Mouse (Mus musculus) hindbrain, embryonic 14.5 days (tissue): ENCODE results near the gene Prkca. TPM values are rescaled to one million over a fixed set of nuclear protein-coding genes. Genes with fewer than 3 reads are reported as not detected.

Experiments used
- ATAC-seq: fragments of 200-750 bp; cut with Nextera tagmentation; 2 replicates; pipeline ENCODE4 v1.8.0; 2017; ENCODE audit warnings: moderate number of reproducible peaks, mild to moderate bottlenecking, moderate TSS enrichment, moderate library complexity; ENCODE audit not compliant: low FRiP score
- DNase-seq: peaks from one replicate; pipeline ENCODE4 v3.0.0-alpha.2; 2015; ENCODE audit warnings: low spot score
- H3K27ac ChIP-seq: fragments of 300-500 bp; sonication (generic); 2 replicates; pipeline ENCODE4 v1.5.1; 2014; ENCODE audit warnings: mild to moderate bottlenecking, moderate library complexity
- H3K27me3 ChIP-seq: fragments of 300-500 bp; sonication (generic); 2 replicates; pipeline ENCODE4 v1.6.1; 2014; ENCODE audit warnings: mild to moderate bottlenecking, low read length, mixed read lengths; ENCODE audit not compliant: control insufficient read depth, insufficient read depth
- H3K36me3 ChIP-seq: fragments of 300-500 bp; sonication (generic); replicated peaks from 2 replicates; pipeline ENCODE4 v1.6.1; 2014; ENCODE audit not compliant: control insufficient read depth, insufficient read depth
- H3K4me1 ChIP-seq: fragments of 300-500 bp; sonication (generic); replicated peaks from 2 replicates; pipeline ENCODE4 v1.6.1; 2014; ENCODE audit warnings: antibody characterized with exemption, low read length, mixed read lengths; ENCODE audit not compliant: control insufficient read depth, insufficient read depth
- H3K4me2 ChIP-seq: fragments of 300-500 bp; sonication (generic); replicated peaks from 2 replicates; pipeline ENCODE4 v1.6.1; 2014; ENCODE audit warnings: mild to moderate bottlenecking, moderate library complexity
- H3K4me3 ChIP-seq: fragments of 300-500 bp; sonication (generic); replicated peaks from 2 replicates; pipeline ENCODE4 v1.5.1; 2014; ENCODE audit warnings: mild to moderate bottlenecking, low read length
- H3K9ac ChIP-seq: fragments of 300-500 bp; sonication (generic); 2 replicates; pipeline ENCODE4 v1.6.1; 2014
- H3K9me3 ChIP-seq: fragments of 300-500 bp; sonication (generic); 2 replicates; pipeline ENCODE4 v1.6.1; 2016; ENCODE audit warnings: low read length; ENCODE audit not compliant: control insufficient read depth
- WGBS: fragments of 180-500 bp; shearing (Covaris S2); extraction: QIAGEN DNeasy Blood & Tissue Kit; methylation state at CpG from one replicate; pipeline ENCODE4 v1.1.7; 2014; 5-methylcytosine and 5-hydroxymethylcytosine counted together
- polyA plus RNA-seq: library from polyadenylated mRNA; unstranded; fragments of >200 nt; fragmentation: Nextera tagmentation; extraction: Ambion mirVana; gene quantifications from 2 replicates; pipeline ENCODE4 v1.2.1, GENCODE M21; 2014

Gene Prkca
- polyA plus RNA-seq, 1 experiment from 2014 or later: 9.1 TPM

DNA sequence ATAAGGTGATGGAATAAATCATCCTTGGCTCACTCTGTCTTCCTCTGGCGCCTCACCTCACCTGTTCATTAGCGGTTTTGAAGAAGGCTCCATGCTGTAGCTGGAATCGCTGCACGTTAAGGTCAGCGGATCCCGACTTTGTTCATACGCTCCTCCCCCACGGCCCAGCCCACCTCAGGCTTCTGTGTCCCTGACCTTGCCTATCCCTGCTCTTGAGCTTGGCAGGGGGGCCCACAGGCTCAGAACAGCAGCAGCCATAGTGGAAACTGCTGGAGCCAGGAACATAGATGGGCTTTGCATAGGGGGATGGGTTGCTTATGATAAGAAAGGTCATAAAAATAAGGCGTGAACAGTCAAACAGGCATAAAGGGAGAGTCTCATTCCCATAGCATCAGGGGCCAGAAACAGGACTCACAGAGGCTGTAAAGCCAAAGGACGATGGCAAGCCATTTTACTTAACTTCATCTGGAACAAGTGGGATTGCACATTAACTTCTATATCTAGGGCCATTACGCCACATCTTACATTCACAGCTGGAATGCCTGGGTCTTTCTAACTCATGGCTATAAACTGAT is 102.7 kb downstream of the Prkca start:
- Histone ChIP-seq H3K9ac (no peak overlapping the region), H3K9me3 (no peaks in the 10 kb centered on the region), H3K4me1 (peaks cover 21% of the 10 kb centered on the region), H3K27me3 (no peaks in the 10 kb centered on the region), H3K4me3 (no peak overlapping the region), H3K27ac (no peak overlapping the region), H3K36me3 (no peaks in the 10 kb centered on the region), H3K4me2 (no peak overlapping the region)
- DNase-seq: no peak
- no peak for ATAC-seq
- WGBS: 79% methylated on average over 11 of the region's 11 CpGs

DNA sequence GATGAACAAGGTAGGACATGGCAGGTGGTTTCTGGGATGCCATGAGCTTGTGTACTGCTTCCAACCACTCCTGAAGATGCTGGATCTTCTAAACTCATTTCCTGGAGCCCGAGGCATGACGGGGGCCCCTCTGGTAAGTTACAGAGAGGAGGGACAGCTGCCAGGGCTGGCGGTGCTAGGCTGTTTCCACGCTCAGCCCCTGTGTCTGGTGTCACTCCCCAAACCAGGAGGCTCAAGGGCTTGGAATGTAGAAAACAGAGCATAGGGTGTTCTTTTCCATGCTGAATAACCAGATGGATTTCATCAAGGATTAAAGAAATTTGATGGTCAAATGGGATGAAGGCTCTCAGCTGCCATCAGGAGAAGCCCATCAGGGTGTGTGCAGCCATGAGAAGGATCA is 104.6 kb downstream of the Prkca start:
- Histone ChIP-seq H3K9ac (no peak overlapping the region), H3K4me3 (no peak overlapping the region), H3K4me1 (peaks cover 21% of the 10 kb centered on the region), H3K4me2 (no peak overlapping the region), H3K36me3 (no peaks in the 10 kb centered on the region), H3K27me3 (no peaks in the 10 kb centered on the region), H3K27ac (no peak overlapping the region), H3K9me3 (no peaks in the 10 kb centered on the region)
- DNase-seq (no peak), ATAC-seq (no peak)
- 90% methylated on average over 4 of the region's 4 CpGs for WGBS

DNA sequence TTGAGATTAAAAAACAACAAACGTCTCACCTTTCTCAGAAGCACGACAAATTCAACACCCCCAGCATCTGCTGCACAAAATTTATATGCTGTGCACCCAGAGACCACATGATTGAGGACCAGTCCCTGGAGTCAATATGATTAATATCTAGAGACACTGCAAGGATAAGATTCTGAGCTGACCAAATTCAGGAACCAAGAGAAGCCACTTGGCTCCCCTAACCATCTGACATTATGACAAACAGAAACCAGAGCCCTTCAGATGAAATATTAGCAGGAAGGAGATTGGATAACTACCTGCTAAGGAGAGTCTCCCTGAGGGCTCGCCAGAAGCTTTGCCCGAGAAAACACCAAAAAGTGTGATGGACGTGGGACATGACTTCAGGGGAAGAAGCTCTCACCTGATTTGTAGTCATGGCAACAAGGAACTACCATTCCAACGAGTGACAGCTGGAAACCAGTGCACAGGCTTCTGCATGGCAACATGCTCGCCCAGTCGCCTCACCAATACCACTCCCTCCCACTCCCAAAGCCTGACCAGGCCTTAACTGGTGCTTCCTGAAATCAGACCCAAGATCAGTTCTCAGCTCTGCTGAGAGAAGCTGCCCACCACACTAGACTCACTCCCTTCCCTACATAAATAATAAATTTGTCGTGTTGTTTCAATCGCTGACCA is 106.8 kb downstream of the Prkca start:
- DNase-seq: no peak
- Histone ChIP-seq H3K27ac (no peak overlapping the region), H3K9me3 (no peaks in the 10 kb centered on the region), H3K4me1 (peaks cover 21% of the 10 kb centered on the region; the same call in 1 of the 2 replicates), H3K36me3 (no peaks in the 10 kb centered on the region), H3K9ac (no peak overlapping the region), H3K4me2 (no peak overlapping the region), H3K4me3 (no peak overlapping the region), H3K27me3 (no peaks in the 10 kb centered on the region)
- ATAC-seq: no peak
- 61% methylated on average over 10 of the region's 10 CpGs for WGBS

DNA sequence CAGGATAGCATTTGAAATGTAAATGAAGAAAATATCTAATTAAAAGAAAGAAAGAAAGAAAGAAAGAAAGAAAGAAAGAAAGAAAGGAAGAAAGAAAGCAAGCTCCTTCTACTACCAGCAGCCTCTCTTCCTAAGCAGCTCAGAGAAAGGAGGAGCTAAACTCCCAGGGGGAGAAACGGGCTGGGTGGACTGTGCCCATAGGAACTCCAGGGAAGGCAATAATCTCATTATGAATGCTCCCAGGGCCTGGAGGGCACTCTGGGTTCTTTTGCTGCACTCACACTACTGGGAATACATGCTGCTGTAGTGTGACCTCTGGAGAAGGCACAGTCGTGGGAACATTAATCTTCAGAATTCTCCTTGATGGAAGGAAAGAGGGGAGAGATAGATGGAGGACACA is 107.5 kb downstream of the Prkca start:
- no peaks in the 10 kb centered on the region for H3K27me3 ChIP-seq
- no peak overlapping the region for H3K4me2 ChIP-seq
- H3K27ac ChIP-seq: no peak overlapping the region
- DNase-seq (no peak), ATAC-seq (no peak)
- H3K9me3 ChIP-seq: no peaks in the 10 kb centered on the region
- H3K36me3 ChIP-seq: no peaks in the 10 kb centered on the region
- H3K9ac ChIP-seq: no peak overlapping the region
- 23% methylated on average over 2 of the region's 2 CpGs for WGBS
- H3K4me3 ChIP-seq: no peak overlapping the region
- peaks cover 21% of the 10 kb centered on the region; the same call in 1 of the 2 replicates for H3K4me1 ChIP-seq

DNA sequence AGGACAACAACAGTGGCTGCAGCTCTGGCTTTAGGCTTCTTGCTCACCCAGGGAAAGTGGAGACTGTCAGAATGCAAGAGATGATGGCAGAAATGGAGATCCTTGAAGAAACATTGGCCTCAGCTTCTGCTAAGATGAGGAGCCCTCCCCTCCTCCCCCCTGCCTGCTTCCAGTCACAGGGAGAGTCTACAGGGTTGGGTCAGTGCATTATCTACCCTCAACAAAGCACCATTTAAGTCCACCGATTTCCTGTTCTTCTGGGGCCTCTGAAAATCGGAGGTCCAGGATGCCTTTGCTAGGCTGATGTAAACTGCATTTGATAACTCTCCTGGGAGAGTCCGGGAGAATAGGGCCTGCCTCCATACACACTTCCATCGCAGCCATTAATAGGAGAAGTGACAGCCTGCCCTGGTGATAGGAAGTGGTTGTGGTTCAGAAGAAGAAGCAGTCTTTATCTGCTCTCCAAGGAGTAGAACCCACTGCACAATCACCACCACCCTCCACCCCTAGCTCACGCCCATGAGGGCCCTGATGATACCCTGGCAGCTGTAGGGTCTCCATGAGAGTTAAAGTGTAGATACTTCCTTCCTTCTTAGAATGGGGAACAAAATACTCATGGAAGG is 108.5 kb downstream of the Prkca start:
- Histone ChIP-seq H3K4me1 (peaks cover 21% of the 10 kb centered on the region; the same call in 1 of the 2 replicates), H3K27ac (no peak overlapping the region), H3K36me3 (no peaks in the 10 kb centered on the region), H3K9me3 (no peaks in the 10 kb centered on the region), H3K4me3 (no peak overlapping the region), H3K27me3 (no peaks in the 10 kb centered on the region), H3K9ac (no peak overlapping the region), H3K4me2 (no peak overlapping the region)
- no peak for ATAC-seq
- WGBS: 72% methylated on average over 5 of the region's 5 CpGs
- no peak for DNase-seq

DNA sequence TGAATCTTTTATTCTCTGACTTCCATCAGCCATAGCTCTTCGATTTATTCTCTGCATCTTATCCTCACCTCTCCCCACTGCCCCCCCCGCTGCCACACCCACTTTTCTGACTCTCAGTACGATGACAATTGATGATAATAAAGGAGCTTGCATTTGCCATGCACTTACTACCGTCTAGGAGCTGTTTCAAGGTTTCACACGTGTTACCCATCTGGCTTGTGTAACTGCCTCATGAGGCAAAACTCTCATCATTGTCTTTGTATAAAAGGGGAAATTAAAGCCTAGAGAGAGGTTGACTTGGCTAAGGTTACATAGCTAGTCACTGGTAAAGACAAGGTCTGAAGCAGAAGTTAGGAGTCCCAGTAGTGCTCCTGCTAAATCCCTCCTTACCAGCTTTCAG is 110.7 kb downstream of the Prkca start:
- H3K4me2 ChIP-seq: no peak overlapping the region
- peaks cover 15% of the 10 kb centered on the region; the same call in 1 of the 2 replicates for H3K4me1 ChIP-seq
- no peaks in the 10 kb centered on the region for H3K9me3 ChIP-seq
- ATAC-seq (no peak), DNase-seq (no peak)
- H3K9ac ChIP-seq: no peak overlapping the region
- no peak overlapping the region for H3K4me3 ChIP-seq
- no peak overlapping the region for H3K27ac ChIP-seq
- WGBS: 68% methylated on average over 5 of the region's 5 CpGs
- no peaks in the 10 kb centered on the region for H3K27me3 ChIP-seq
- no peaks in the 10 kb centered on the region for H3K36me3 ChIP-seq

DNA sequence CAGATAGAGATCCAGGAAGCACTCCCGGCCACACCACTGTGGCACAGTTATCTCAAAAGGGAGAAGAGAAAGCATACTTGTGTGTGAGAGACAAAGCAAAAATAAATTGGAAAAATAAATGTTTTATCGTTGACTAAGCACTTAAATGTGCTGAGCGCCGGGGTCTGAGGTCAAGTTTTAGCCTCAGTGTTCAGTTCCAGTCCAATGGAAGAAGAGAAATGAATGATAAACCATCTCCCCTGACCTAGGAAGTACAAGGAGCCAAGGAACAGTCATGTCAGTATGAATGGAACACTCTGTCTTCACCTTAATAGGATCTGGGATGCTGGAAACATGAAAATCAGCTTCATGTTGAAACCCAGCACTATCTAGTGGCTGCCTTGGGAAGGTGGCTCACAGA is 113.6 kb downstream of the Prkca start:
- Histone ChIP-seq H3K4me3 (no peak overlapping the region), H3K9me3 (no peaks in the 10 kb centered on the region), H3K4me2 (no peak overlapping the region), H3K27me3 (no peaks in the 10 kb centered on the region), H3K4me1 (no peaks in the 10 kb centered on the region), H3K9ac (no peak overlapping the region), H3K36me3 (no peaks in the 10 kb centered on the region), H3K27ac (no peak overlapping the region)
- DNase-seq (no peak), ATAC-seq (no peak)
- 95% methylated on average over 4 of the region's 4 CpGs for WGBS

DNA sequence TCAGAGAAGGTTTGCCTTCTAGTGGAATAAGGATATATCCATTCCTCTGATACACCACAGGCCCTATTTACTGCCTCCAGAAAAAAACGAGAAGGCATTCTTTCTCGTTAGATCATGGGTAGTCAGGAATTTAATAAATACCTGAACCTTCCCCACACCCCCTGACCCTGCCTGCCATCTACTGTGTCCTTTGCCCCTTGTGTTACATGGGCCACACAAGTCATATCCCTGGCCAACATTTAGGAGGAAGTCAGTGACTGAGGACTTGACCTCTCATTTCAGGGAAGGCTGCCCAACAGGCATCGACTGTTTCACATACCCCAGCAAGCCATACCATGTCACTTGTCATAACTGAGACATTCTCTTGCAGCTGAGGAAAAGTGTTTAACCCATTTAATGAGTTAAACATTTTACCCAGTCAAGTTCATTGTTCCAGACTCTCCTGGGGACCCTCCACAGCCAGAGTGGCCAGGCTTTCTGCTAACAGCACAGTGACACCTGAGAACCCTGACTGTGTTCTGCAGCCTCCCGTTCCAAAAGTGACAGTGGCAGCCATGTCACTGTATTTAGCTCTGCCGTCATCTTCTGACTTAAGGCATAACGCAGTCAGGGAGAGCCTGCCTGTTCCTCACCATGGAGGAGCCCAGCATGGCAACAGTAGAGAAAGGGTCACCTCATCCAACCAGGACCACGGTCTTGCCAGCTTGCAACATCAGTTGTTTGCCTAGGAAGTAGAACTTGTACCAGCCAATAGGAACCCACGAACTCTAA is 114.4 kb downstream of the Prkca start:
- no peak overlapping the region for H3K27ac ChIP-seq
- ATAC-seq: no peak
- no peaks in the 10 kb centered on the region for H3K9me3 ChIP-seq
- H3K4me2 ChIP-seq: no peak overlapping the region
- H3K4me1 ChIP-seq: peaks cover 7% of the 10 kb centered on the region
- H3K9ac ChIP-seq: no peak overlapping the region
- no peaks in the 10 kb centered on the region for H3K27me3 ChIP-seq
- DNase-seq: no peak
- H3K4me3 ChIP-seq: no peak overlapping the region
- H3K36me3 ChIP-seq: no peaks in the 10 kb centered on the region
- WGBS: 88% methylated on average over 8 of the region's 8 CpGs

DNA sequence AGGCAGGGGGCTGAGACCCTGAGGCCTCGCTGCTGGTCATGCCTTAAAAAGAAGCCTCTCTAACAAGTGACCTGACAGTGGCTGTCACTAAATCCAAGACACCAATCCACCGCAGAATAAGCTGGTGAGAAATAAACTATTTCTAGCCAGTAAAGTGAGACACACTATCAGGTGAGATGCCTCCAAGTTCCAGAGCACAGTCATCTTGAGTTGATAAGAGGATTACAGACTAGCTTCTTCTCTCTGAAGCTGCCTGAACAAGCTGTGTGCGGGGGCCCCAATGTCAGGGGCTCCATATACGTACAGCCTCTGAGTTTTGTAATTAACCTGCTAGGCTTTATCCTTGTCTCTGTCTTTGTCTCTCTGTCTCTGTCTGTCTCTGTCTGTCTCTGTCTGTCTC is 115.2 kb downstream of the Prkca start:
- no peak overlapping the region for H3K4me2 ChIP-seq
- H3K27ac ChIP-seq: no peak overlapping the region
- H3K27me3 ChIP-seq: no peaks in the 10 kb centered on the region
- 85% methylated on average over 4 of the region's 4 CpGs for WGBS
- no peaks in the 10 kb centered on the region for H3K9me3 ChIP-seq
- no peaks in the 10 kb centered on the region for H3K36me3 ChIP-seq
- ATAC-seq: no peak
- no peak overlapping the region for H3K9ac ChIP-seq
- peaks cover 16% of the 10 kb centered on the region for H3K4me1 ChIP-seq
- DNase-seq: no peak
- H3K4me3 ChIP-seq: no peak overlapping the region
